Mouse (Mus musculus) inflammation-experienced regulatory T-cells (primary cell): ENCODE measurements around the gene Samt4. TPM values are rescaled to one million over a fixed set of nuclear protein-coding genes. Genes with fewer than 3 reads are reported as not detected.

ENCODE experiments used
- polyA plus RNA-seq, 2 experiments: library from polyadenylated mRNA; unstranded; fragments of 100-300 nt; shearing (Covaris generic); gene quantifications; one replicate each; pipeline ENCODE4 v1.2.1; 2017

Gene Samt4
- not detected for polyA plus RNA-seq

GRCm38 (mm10) chrX:154481702-154482101 is at the start of gene Samt4:
Gene Samt4, plus strand, starts transcription at chrX:154482002.

Other genes with a start within 250 kb of the Samt4 start
- not detected for gene 4930524N10Rik, start 138.6 kb upstream of the Samt4 start, polyA plus RNA-seq
- not detected for gene Samt2, start 97.4 kb downstream of the Samt4 start, polyA plus RNA-seq